Mouse (Mus musculus): ENCODE measurements around the gene Anp32e. TPM values are rescaled to one million over a fixed set of nuclear protein-coding genes. Genes with fewer than 3 reads are reported as not detected.

Gene Anp32e
- polyA plus RNA-seq, 1 experiment from 2014 or later: 54.2 TPM

GRCm38 (mm10) chr3:95902373-95902625 lies 26.7 kb upstream of the Anp32e start:
- H3K9ac ChIP-seq (replicated peaks; ENCODE audit: low read depth, low read length): no peak overlapping the region
- H3K36me3 ChIP-seq (ENCODE audit: control insufficient read depth, insufficient read depth, low read length): no peaks in the 10 kb centered on the region; the same call in 1 of the 2 replicates
- no peaks in the 10 kb centered on the region for H3K9me3 ChIP-seq (ENCODE audit: control insufficient read depth, low read depth, low read length)
- no peak overlapping the region for H3K27ac ChIP-seq (ENCODE audit: low read length)
- no peak for ATAC-seq (ENCODE audit: insufficient number of reproducible peaks, insufficient read depth, low FRiP score, low read depth)
- H3K27me3 ChIP-seq (ENCODE audit: control insufficient read depth, insufficient read depth, low read length): no peaks in the 10 kb centered on the region
- H3K4me2 ChIP-seq (replicated peaks; ENCODE audit: low read depth, low read length): no peak overlapping the region
- peaks cover 29% of the 10 kb centered on the region for H3K4me1 ChIP-seq (ENCODE audit: control insufficient read depth, insufficient read depth, low read length)
- H3K4me3 ChIP-seq (ENCODE audit: low read depth, low read length): no peak overlapping the region

- Histone ChIP-seq H3K27ac (ENCODE audit: low read length) (no peak overlapping the region), H3K36me3 (ENCODE audit: control insufficient read depth, insufficient read depth, low read length) (no peaks in the 10 kb centered on the region; the same call in 1 of the 2 replicates), H3K4me3 (ENCODE audit: low read depth, low read length) (no peak overlapping the region), H3K9ac (replicated peaks; ENCODE audit: low read depth, low read length) (no peak overlapping the region), H3K4me1 (ENCODE audit: control insufficient read depth, insufficient read depth, low read length) (peaks cover 29% of the 10 kb centered on the region), H3K4me2 (replicated peaks; ENCODE audit: low read depth, low read length) (no peak overlapping the region), H3K27me3 (ENCODE audit: control insufficient read depth, insufficient read depth, low read length) (no peaks in the 10 kb centered on the region), H3K9me3 (ENCODE audit: control insufficient read depth, low read depth, low read length) (no peaks in the 10 kb centered on the region)
- WGBS: 28% methylated on average over 6 of the region's 6 CpGs
- ATAC-seq (ENCODE audit: insufficient number of reproducible peaks, insufficient read depth, low FRiP score, low read depth): no peak
These were observed 26.4 kb upstream of the Anp32e start for GRCm38 (mm10) chr3:95902643-95903042.

DNA sequence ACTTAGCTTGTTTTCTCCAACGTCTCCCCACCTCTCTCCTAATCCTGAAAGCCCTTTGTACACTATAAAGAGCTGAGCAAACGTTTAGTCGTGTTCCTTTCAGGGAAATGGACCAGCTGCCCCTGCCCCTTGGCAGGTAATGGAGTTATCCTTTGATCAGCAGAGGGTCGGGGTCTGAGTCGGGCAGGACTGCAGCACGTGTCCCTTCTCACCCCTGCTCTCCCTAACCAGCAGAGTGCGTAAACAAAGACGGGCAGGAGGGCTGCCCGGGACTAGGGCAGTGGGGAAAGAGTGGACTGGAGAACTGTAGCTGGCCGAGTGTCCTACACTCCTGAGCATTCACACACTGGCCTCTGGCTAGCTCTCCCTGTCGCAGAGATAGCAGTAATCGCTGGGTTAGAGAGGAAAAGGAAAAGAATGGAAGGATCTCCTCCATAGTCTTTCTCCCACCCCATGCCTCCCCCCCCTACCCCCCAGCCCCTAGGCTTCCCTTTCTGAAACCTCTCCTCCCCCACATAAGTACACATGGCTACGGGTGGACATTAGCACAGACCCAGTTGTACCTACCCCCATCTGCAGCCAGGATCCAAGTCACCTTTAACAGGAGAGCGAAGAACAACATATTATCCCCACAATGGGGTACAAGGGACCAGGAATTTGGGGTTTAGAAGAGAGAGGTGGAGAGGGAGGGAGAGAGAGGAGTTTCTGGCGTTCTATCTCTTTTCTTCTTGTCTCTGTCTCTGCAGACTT lies 25.1 kb upstream of the Anp32e start:
- no peak overlapping the region; the same call in 1 of the 2 replicates for H3K9ac ChIP-seq (replicated peaks; ENCODE audit: low read depth, low read length)
- no peak overlapping the region for H3K27ac ChIP-seq (ENCODE audit: low read length)
- H3K36me3 ChIP-seq (ENCODE audit: control insufficient read depth, insufficient read depth, low read length): no peaks in the 10 kb centered on the region
- 3% methylated on average over 15 of the region's 15 CpGs for WGBS
- H3K4me2 ChIP-seq (replicated peaks; ENCODE audit: low read depth, low read length): peak overlapping the region; percentile 73
- ATAC-seq (ENCODE audit: insufficient number of reproducible peaks, insufficient read depth, low FRiP score, low read depth): peak; percentile 44; the same call in 1 of the 2 replicates
- H3K4me3 ChIP-seq (ENCODE audit: low read depth, low read length): peak overlapping the region; percentile 29
- H3K9me3 ChIP-seq (ENCODE audit: control insufficient read depth, low read depth, low read length): no peaks in the 10 kb centered on the region
- peaks cover 29% of the 10 kb centered on the region for H3K4me1 ChIP-seq (ENCODE audit: control insufficient read depth, insufficient read depth, low read length)
- H3K27me3 ChIP-seq (ENCODE audit: control insufficient read depth, insufficient read depth, low read length): no peaks in the 10 kb centered on the region

DNA sequence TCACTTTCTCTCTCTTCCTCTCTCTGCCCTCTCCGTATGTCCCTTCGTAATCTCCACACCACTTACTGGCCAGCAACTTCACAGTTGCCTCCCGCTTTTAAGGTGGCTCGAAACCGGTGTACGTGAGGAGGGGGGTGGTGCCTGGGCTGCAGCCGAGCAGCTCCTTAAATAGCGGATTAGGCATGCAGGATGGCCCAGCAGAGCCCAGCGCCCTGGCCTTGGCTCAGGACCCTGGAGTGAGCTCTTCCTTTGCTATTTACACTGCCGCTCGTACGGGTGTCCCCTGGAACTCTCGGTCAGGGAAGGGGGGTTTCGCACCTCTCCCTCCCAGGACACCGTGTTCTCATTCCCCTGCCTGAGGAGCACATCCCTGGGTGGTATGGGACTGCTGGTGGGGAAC lies 24.5 kb upstream of the Anp32e start, which contains the start of gene Car14:
TSS of gene Car14 (minus strand) at position 124 of the 400 bp plus-strand sequence.
- no peaks in the 10 kb centered on the region for H3K36me3 ChIP-seq (ENCODE audit: control insufficient read depth, insufficient read depth, low read length)
- 1% methylated on average over 15 of the region's 15 CpGs for WGBS
- H3K9me3 ChIP-seq (ENCODE audit: control insufficient read depth, low read depth, low read length): no peaks in the 10 kb centered on the region
- H3K4me1 ChIP-seq (ENCODE audit: control insufficient read depth, insufficient read depth, low read length): peaks cover 29% of the 10 kb centered on the region
- H3K4me2 ChIP-seq (replicated peaks; ENCODE audit: low read depth, low read length): peak within 1 kb of the TSS; percentile 73
- peak within 1 kb of the TSS; percentile 3; the same call in 1 of the 2 replicates for H3K9ac ChIP-seq (replicated peaks; ENCODE audit: low read depth, low read length)
- peak within 1 kb of the TSS; percentile 28; the same call in 1 of the 2 replicates for H3K27ac ChIP-seq (ENCODE audit: low read length)
- H3K4me3 ChIP-seq (ENCODE audit: low read depth, low read length): peak within 1 kb of the TSS; percentile 29
- no peak; the same call in 1 of the 2 replicates for ATAC-seq (ENCODE audit: insufficient number of reproducible peaks, insufficient read depth, low FRiP score, low read depth)
- H3K27me3 ChIP-seq (ENCODE audit: control insufficient read depth, insufficient read depth, low read length): no peaks in the 10 kb centered on the region

- Histone ChIP-seq H3K4me2 (replicated peaks; ENCODE audit: low read depth, low read length) (peak overlapping the region; percentile 73), H3K9ac (replicated peaks; ENCODE audit: low read depth, low read length) (0 out of 2 replicates have a peak overlapping the region, but pooled peaks have one; percentile 3), H3K27ac (ENCODE audit: low read length) (no peak overlapping the region), H3K36me3 (ENCODE audit: control insufficient read depth, insufficient read depth, low read length) (no peaks in the 10 kb centered on the region), H3K4me1 (ENCODE audit: control insufficient read depth, insufficient read depth, low read length) (peaks cover 29% of the 10 kb centered on the region), H3K27me3 (ENCODE audit: control insufficient read depth, insufficient read depth, low read length) (no peaks in the 10 kb centered on the region), H3K9me3 (ENCODE audit: control insufficient read depth, low read depth, low read length) (no peaks in the 10 kb centered on the region), H3K4me3 (ENCODE audit: low read depth, low read length) (peak overlapping the region; percentile 29)
- WGBS: 1% methylated on average over 18 of the region's 18 CpGs
- ATAC-seq (ENCODE audit: insufficient number of reproducible peaks, insufficient read depth, low FRiP score, low read depth): peak; percentile 59
These were observed 23.7 kb upstream of the Anp32e start for GRCm38 (mm10) chr3:95905146-95905939.

GRCm38 (mm10) chr3:95905940-95906492 lies 23.0 kb upstream of the Anp32e start:
- 1% methylated on average over 12 of the region's 12 CpGs for WGBS
- H3K9ac ChIP-seq (replicated peaks; ENCODE audit: low read depth, low read length): no peak overlapping the region; the same call in 1 of the 2 replicates
- peak overlapping the region; percentile 29 for H3K4me3 ChIP-seq (ENCODE audit: low read depth, low read length)
- no peaks in the 10 kb centered on the region for H3K36me3 ChIP-seq (ENCODE audit: control insufficient read depth, insufficient read depth, low read length)
- H3K4me1 ChIP-seq (ENCODE audit: control insufficient read depth, insufficient read depth, low read length): peaks cover 29% of the 10 kb centered on the region
- 0 out of 2 replicates have a peak, but pooled peaks have one; percentile 51 for ATAC-seq (ENCODE audit: insufficient number of reproducible peaks, insufficient read depth, low FRiP score, low read depth)
- H3K27me3 ChIP-seq (ENCODE audit: control insufficient read depth, insufficient read depth, low read length): no peaks in the 10 kb centered on the region
- H3K4me2 ChIP-seq (replicated peaks; ENCODE audit: low read depth, low read length): peak overlapping the region; percentile 73
- no peak overlapping the region for H3K27ac ChIP-seq (ENCODE audit: low read length)
- no peaks in the 10 kb centered on the region for H3K9me3 ChIP-seq (ENCODE audit: control insufficient read depth, low read depth, low read length)

DNA sequence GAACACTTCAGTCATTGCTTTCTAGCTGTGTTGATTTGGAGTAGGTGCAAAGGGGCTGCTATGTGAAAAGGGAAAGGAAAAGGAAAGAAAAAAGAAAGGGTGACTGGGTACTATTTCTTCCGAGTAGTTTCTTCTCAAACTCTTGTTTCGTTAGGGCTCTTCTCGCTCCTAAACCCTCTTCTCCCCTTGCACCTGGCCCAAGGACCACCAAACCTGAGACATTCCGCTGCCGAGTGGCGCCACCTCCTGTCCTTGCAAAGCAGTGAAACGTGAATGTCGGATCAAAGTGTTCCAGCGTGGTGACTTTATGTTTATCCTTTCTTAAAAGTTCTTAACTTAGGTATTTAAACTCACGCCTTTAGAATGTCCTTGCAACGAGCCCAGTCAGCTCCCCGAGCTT lies 22.2 kb upstream of the Anp32e start:
- peak overlapping the region; percentile 9; the same call in 1 of the 2 replicates for H3K4me3 ChIP-seq (ENCODE audit: low read depth, low read length)
- no peaks in the 10 kb centered on the region for H3K27me3 ChIP-seq (ENCODE audit: control insufficient read depth, insufficient read depth, low read length)
- peak overlapping the region; percentile 73 for H3K4me2 ChIP-seq (replicated peaks; ENCODE audit: low read depth, low read length)
- no peak for ATAC-seq (ENCODE audit: insufficient number of reproducible peaks, insufficient read depth, low FRiP score, low read depth)
- no peak overlapping the region for H3K27ac ChIP-seq (ENCODE audit: low read length)
- peaks cover 29% of the 10 kb centered on the region for H3K4me1 ChIP-seq (ENCODE audit: control insufficient read depth, insufficient read depth, low read length)
- WGBS: under 1% methylated on average over 12 of the region's 12 CpGs
- no peaks in the 10 kb centered on the region for H3K36me3 ChIP-seq (ENCODE audit: control insufficient read depth, insufficient read depth, low read length)
- H3K9ac ChIP-seq (replicated peaks; ENCODE audit: low read depth, low read length): no peak overlapping the region
- no peaks in the 10 kb centered on the region for H3K9me3 ChIP-seq (ENCODE audit: control insufficient read depth, low read depth, low read length)

DNA sequence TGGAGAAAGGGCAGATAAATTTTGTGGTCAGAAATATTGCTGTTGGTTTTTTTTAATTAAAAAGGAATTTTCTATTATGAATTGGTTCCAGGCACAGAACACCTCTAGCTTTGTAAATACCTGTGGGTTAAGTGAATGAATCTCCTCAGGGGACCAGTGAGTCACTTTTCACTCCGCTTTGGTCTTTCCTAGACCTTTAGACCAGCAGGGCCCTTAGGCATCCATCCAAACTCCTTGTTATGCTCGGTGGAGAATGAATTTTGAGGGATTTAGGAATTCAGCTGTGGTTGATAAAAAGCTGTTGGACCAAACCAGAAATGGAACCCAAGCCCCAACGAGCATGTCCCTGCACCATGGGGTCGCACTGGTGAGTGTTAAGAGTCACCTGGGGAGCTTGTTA lies 21.4 kb upstream of the Anp32e start:
- ATAC-seq (ENCODE audit: insufficient number of reproducible peaks, insufficient read depth, low FRiP score, low read depth): no peak
- WGBS: 51% methylated on average over 4 of the region's 4 CpGs
- Histone ChIP-seq H3K4me2 (replicated peaks; ENCODE audit: low read depth, low read length) (no peak overlapping the region), H3K9ac (replicated peaks; ENCODE audit: low read depth, low read length) (no peak overlapping the region), H3K36me3 (ENCODE audit: control insufficient read depth, insufficient read depth, low read length) (no peaks in the 10 kb centered on the region), H3K4me3 (ENCODE audit: low read depth, low read length) (no peak overlapping the region), H3K9me3 (ENCODE audit: control insufficient read depth, low read depth, low read length) (no peaks in the 10 kb centered on the region), H3K4me1 (ENCODE audit: control insufficient read depth, insufficient read depth, low read length) (peaks cover 29% of the 10 kb centered on the region), H3K27me3 (ENCODE audit: control insufficient read depth, insufficient read depth, low read length) (no peaks in the 10 kb centered on the region), H3K27ac (ENCODE audit: low read length) (no peak overlapping the region)
